Mouse (Mus musculus) intestine, embryonic 14.5 days (tissue): ENCODE results near the gene Polr2m. TPM values are rescaled to one million over a fixed set of nuclear protein-coding genes. Genes with fewer than 3 reads are reported as not detected.
A peak's percentile ranks its signal among the peaks of the same experiment; 100 is the strongest.

ENCODE experiments used
- ATAC-seq: fragments of 200-750 bp; cut with Nextera tagmentation; replicated peaks from 2 replicates; pipeline ENCODE4 v1.8.0; 2017; ENCODE audit warnings: low read depth, moderate number of reproducible peaks, moderate TSS enrichment, moderate library complexity; ENCODE audit not compliant: low FRiP score, low TSS enrichment
- DNase-seq: peaks from one replicate; pipeline ENCODE4 v3.0.0-alpha.2; 2018; ENCODE audit warnings: low spot score
- H3K27ac ChIP-seq: fragments of 300-500 bp; sonication (generic); 2 replicates; pipeline ENCODE4 v1.5.1; 2014; ENCODE audit warnings: low read depth, mild to moderate bottlenecking, control low read depth
- H3K27me3 ChIP-seq: fragments of 300-500 bp; sonication (generic); replicated peaks from 2 replicates; pipeline ENCODE4 v1.6.1; 2014; ENCODE audit warnings: low read length, control low read depth; ENCODE audit not compliant: control insufficient read depth, insufficient read depth
- H3K36me3 ChIP-seq: fragments of 300-500 bp; sonication (generic); 2 replicates; pipeline ENCODE4 v1.6.1; 2014; ENCODE audit warnings: low read length, control low read depth; ENCODE audit not compliant: control insufficient read depth, insufficient read depth
- H3K4me1 ChIP-seq: fragments of 300-500 bp; sonication (generic); replicated peaks from 2 replicates; pipeline ENCODE4 v1.6.1; 2014; ENCODE audit warnings: low read length, control low read depth, mixed read lengths; ENCODE audit not compliant: control insufficient read depth, insufficient read depth
- H3K4me2 ChIP-seq: fragments of 300-500 bp; sonication (generic); 2 replicates; pipeline ENCODE4 v1.6.1; 2014; ENCODE audit warnings: low read length
- H3K4me3 ChIP-seq: fragments of 300-500 bp; sonication (generic); 2 replicates; pipeline ENCODE4 v1.5.1; 2014; ENCODE audit warnings: low read depth, low read length, control low read depth, mixed read lengths
- H3K9ac ChIP-seq: fragments of 300-500 bp; sonication (generic); 2 replicates; pipeline ENCODE4 v1.6.1; 2014; ENCODE audit warnings: mild to moderate bottlenecking, low read length
- H3K9me3 ChIP-seq: fragments of 300-500 bp; sonication (generic); 2 replicates; pipeline ENCODE4 v1.6.1; 2016; ENCODE audit warnings: low read length, control low read depth; ENCODE audit not compliant: control insufficient read depth
- WGBS: fragments of 180-500 bp; shearing (Covaris S2); extraction: QIAGEN DNeasy Blood & Tissue Kit; methylation state at CpG from one replicate; pipeline ENCODE4 v1.1.7; 2014; 5-methylcytosine and 5-hydroxymethylcytosine counted together
- polyA plus RNA-seq: library from polyadenylated mRNA; unstranded; fragments of >200 nt; fragmentation: Nextera tagmentation; extraction: Ambion mirVana; gene quantifications from 2 replicates; pipeline ENCODE4 v1.2.1, GENCODE M21; 2014

The Polr2m gene
- polyA plus RNA-seq, 1 experiment from 2014 or later = 307 TPM

GRCm38 (mm10) chr9:71456738-71457137 is 29.0 kb downstream of the Polr2m start:
- no peak overlapping the region for H3K27ac ChIP-seq
- ATAC-seq (no peak), DNase-seq (no peak)
- H3K4me2 ChIP-seq = no peak overlapping the region
- H3K9ac ChIP-seq = no peak overlapping the region
- no peaks in the 10 kb centered on the region for H3K36me3 ChIP-seq
- H3K9me3 ChIP-seq = no peaks in the 10 kb centered on the region
- peaks cover 2% of the 10 kb centered on the region; the same call in 1 of the 2 replicates for H3K27me3 ChIP-seq
- no peak overlapping the region for H3K4me3 ChIP-seq
- 42% methylated on average over 4 of the region's 4 CpGs for WGBS
- H3K4me1 ChIP-seq = no peaks in the 10 kb centered on the region

- DNase-seq = no peak
- no peaks in the 10 kb centered on the region for H3K9me3 ChIP-seq
- no peak overlapping the region for H3K4me2 ChIP-seq
- WGBS = 62% methylated on average over 5 of the region's 5 CpGs
- no peak for ATAC-seq
- no peak overlapping the region for H3K27ac ChIP-seq
- H3K4me3 ChIP-seq = no peak overlapping the region
- no peak overlapping the region for H3K9ac ChIP-seq
- H3K27me3 ChIP-seq = peaks cover 2% of the 10 kb centered on the region; the same call in 1 of the 2 replicates
- no peaks in the 10 kb centered on the region for H3K36me3 ChIP-seq
- no peaks in the 10 kb centered on the region for H3K4me1 ChIP-seq
These were observed 31.8 kb downstream of the Polr2m start for GRCm38 (mm10) chr9:71453917-71454316.

DNA sequence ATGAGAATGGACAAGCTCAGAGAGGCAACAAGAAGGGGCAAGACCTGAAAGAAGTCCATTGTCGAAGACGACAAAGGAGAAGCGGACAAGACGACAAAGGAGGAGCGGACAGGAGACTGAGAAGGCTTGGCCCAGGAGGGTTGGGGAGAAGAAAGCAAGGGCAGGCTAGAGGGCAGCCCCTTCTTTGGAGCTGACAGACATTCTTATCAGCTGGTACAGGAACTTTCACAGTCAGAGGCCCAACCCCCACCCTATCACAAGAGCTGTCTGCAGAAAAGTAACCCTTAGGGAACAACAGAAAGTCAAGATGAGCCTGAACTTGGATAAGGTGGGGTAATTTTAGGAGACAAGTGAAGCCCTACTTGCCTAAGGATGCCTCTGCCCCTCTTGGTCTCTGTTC is 32.4 kb downstream of the Polr2m start:
- no peaks in the 10 kb centered on the region for H3K36me3 ChIP-seq
- H3K9me3 ChIP-seq = no peaks in the 10 kb centered on the region
- H3K27me3 ChIP-seq = no peaks in the 10 kb centered on the region; the same call in 1 of the 2 replicates
- H3K4me3 ChIP-seq = no peak overlapping the region
- no peak overlapping the region for H3K27ac ChIP-seq
- ATAC-seq (no peak), DNase-seq (no peak)
- no peaks in the 10 kb centered on the region for H3K4me1 ChIP-seq
- H3K4me2 ChIP-seq = no peak overlapping the region
- WGBS = 86% methylated on average over 5 of the region's 5 CpGs
- H3K9ac ChIP-seq = no peak overlapping the region

- Histone ChIP-seq H3K4me2 (no peak overlapping the region), H3K27ac (no peak overlapping the region), H3K9me3 (no peaks in the 10 kb centered on the region), H3K4me1 (no peaks in the 10 kb centered on the region), H3K4me3 (no peak overlapping the region), H3K27me3 (no peaks in the 10 kb centered on the region; the same call in 1 of the 2 replicates), H3K9ac (no peak overlapping the region), H3K36me3 (no peaks in the 10 kb centered on the region)
- ATAC-seq (no peak), DNase-seq (no peak)
- WGBS = 64% methylated on average over 6 of the region's 6 CpGs
These were observed 35.1 kb downstream of the Polr2m start for GRCm38 (mm10) chr9:71450626-71451025.

DNA sequence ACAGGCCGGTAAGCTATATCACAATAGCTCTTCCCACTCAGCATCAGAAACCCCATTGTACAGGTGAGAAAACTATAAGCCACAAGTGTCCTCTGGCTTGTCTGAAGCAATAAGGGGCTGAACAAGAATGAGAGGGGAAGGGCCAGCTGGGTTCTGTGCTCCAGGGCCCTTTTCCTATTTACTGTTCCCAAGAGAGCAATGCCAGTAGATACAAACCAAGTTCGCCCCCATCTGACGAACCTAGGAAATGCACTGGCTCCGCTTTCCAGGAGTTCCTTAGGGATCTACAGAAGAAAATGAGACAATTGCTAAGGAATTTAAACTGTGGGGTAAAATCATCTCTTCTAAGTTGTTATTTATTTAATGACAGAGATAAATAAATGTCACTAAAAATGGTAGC is 38.2 kb downstream of the Polr2m start:
- ATAC-seq = no peak
- no peak overlapping the region for H3K9ac ChIP-seq
- H3K36me3 ChIP-seq = no peaks in the 10 kb centered on the region
- H3K27me3 ChIP-seq = no peaks in the 10 kb centered on the region; the same call in 1 of the 2 replicates
- no peak overlapping the region for H3K4me3 ChIP-seq
- peak; percentile 93 for DNase-seq
- H3K4me2 ChIP-seq = no peak overlapping the region
- 30% methylated on average over 4 of the region's 4 CpGs for WGBS
- H3K4me1 ChIP-seq = no peaks in the 10 kb centered on the region
- no peak overlapping the region for H3K27ac ChIP-seq
- H3K9me3 ChIP-seq = no peaks in the 10 kb centered on the region

DNA sequence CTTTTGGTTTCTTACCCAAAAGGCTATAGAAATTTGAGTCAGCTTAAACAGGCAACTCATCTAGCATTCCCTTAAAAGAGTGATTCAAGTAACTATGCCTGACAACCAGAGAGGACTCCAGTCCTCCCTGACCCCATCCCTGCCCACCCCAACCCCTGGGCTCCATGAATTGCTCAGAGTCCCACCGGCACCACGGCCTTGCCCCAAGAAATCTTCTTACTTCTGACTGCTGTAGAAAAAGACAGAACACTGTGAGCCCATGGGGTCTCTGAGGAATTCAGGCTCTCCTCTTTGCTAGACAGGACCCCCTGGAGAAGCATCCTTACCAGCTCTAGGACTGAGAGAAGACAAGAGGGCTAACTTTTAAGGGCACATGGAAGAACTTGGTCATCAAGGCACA is 40.4 kb downstream of the Polr2m start:
- no peak overlapping the region for H3K4me3 ChIP-seq
- ATAC-seq (no peak), DNase-seq (no peak)
- H3K27me3 ChIP-seq = no peaks in the 10 kb centered on the region
- H3K9ac ChIP-seq = no peak overlapping the region
- H3K36me3 ChIP-seq = no peaks in the 10 kb centered on the region
- H3K4me2 ChIP-seq = no peak overlapping the region
- H3K27ac ChIP-seq = no peak overlapping the region
- WGBS = 87% methylated on average over 2 of the region's 2 CpGs
- no peaks in the 10 kb centered on the region for H3K4me1 ChIP-seq
- H3K9me3 ChIP-seq = no peaks in the 10 kb centered on the region

DNA sequence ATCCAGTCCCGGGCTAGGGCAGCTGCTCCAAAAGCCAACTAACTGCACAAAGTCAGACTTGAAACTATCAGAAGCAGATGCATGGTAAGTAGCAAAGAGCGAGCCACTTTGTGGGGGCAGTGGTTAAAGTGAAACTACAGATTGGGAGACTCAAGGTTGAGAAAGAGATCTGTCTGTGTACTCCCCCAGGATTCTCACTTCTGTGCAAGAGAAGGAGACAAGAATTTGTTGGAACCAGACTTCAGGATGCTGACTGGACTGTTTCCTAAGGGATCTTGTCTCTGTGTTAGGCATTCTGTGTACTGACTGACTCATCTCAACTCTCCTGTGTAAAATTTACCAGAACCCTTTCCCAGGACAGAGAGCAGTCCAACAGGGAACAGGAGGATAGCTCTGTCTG is 47.6 kb downstream of the Polr2m start:
- H3K4me3 ChIP-seq = no peak overlapping the region
- no peaks in the 10 kb centered on the region for H3K4me1 ChIP-seq
- no peak overlapping the region for H3K4me2 ChIP-seq
- WGBS = 80% methylated on average over 2 of the region's 2 CpGs
- H3K36me3 ChIP-seq = no peaks in the 10 kb centered on the region
- no peak overlapping the region for H3K27ac ChIP-seq
- ATAC-seq = no peak
- H3K9me3 ChIP-seq = no peaks in the 10 kb centered on the region
- DNase-seq = no peak
- H3K9ac ChIP-seq = no peak overlapping the region
- H3K27me3 ChIP-seq = no peaks in the 10 kb centered on the region

Other genes with a start within 250 kb of the Polr2m start
- 10.1 TPM in 2 replicates for gene Myzap, start 106.4 kb upstream of the Polr2m start, polyA plus RNA-seq